In the genomic region with DNA sequence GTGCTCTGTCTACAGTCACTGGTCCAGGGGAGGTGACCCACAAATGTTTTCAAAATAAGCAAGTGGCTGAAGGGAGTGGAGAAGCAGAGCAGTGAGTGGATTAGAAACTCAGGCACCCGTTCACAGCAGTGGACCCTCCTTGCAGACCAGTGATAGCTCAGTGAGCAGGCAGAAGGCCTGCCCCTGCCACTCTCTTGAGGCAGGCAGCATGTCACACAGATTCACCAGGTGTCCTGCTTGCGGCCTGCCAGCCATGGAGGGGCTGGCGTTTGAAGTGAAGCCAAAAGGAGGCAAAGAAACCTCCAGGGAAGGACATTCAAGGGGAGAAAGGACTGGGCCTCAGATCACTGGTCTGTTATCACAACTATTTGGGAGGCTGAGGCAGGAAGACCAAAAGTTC, we compare ENCODE assay signal across 34 mouse cellular contexts. TPM values are rescaled to one million over a fixed set of nuclear protein-coding genes. Genes with fewer than 3 reads are reported as not detected.
A peak's percentile ranks its signal among the peaks of the same experiment; 100 is the strongest.
DNase-seq lines count a peak whose midpoint lies in the region; ATAC-seq and TF ChIP-seq lines count a peak whose summit lies in the region.
"Had no signal": no experiment of that assay in that cellular context is flagged by ENCODE, and none has a peak within 500 bp of the region (broad histone marks: within the 10 kb centered on the region; RNA-seq: fewer than 3 reads in every experiment).

No protein-coding gene starts in this region.

- no peak overlapping the region for H3K4me3 ChIP-seq in gastrocnemius, adult 2 months
- H3K4me3 ChIP-seq in hindbrain, embryonic 11.5 days (ENCODE audit: low read depth, low read length) = 0 out of 2 replicates have a peak overlapping the region, but pooled peaks have one; percentile 6
- no peak overlapping the region for H3K4me3 ChIP-seq in hindbrain, embryonic 12.5 days
- no peak overlapping the region for H3K4me3 ChIP-seq in cortical plate, adult 2 months (ENCODE audit: insufficient read depth, low read length)
- H3K4me3 ChIP-seq: midbrain, embryonic 15.5 days; neural tube, embryonic 12.5 days had no signal

- H3K4me2 ChIP-seq in hindbrain, embryonic 11.5 days (replicated peaks; ENCODE audit: low read depth, low read length) = no peak overlapping the region
- no peak overlapping the region for H3K4me2 ChIP-seq in hindbrain, embryonic 12.5 days (replicated peaks)
- H3K4me2 ChIP-seq: midbrain, embryonic 15.5 days had no signal

- H3K36me3 ChIP-seq in hindbrain, embryonic 11.5 days (ENCODE audit: control insufficient read depth, insufficient read depth, low read length) = peaks cover 16% of the 10 kb centered on the region
- H3K36me3 ChIP-seq in hindbrain, embryonic 12.5 days = peaks cover 56% of the 10 kb centered on the region

- intact Hi-C loops in gastrocnemius, adult 2 months (cut with DNase I) = no loop called here
- intact Hi-C loops in gastrocnemius, postnatal 14 days (cut with DNase I; ENCODE audit: low total_unique reads) = no loop called here

- no peak overlapping the region for H3K27ac ChIP-seq in gastrocnemius, adult 2 months
- H3K27ac ChIP-seq in hindbrain, embryonic 11.5 days (ENCODE audit: low read depth, low read length) = no peak overlapping the region
- H3K27ac ChIP-seq in hindbrain, embryonic 12.5 days = no peak overlapping the region
- peak overlapping the region; percentile 14; the same call in 1 of the 2 replicates for H3K27ac ChIP-seq in cortical plate, adult 2 months (ENCODE audit: insufficient read depth, low read length)
- H3K27ac ChIP-seq: embryonic facial prominence, embryonic 12.5 days; kidney, postnatal 0 days; lung, embryonic 15.5 days; midbrain, embryonic 10.5 days; midbrain, embryonic 15.5 days; neural tube, embryonic 12.5 days had no signal

- TF ChIP-seq CTCF in gastrocnemius, adult 2 months (IDR thresholded peaks at IDR 0.05) = no peak
- no peak for TF ChIP-seq CTCF in cortical plate, adult 2 months (IDR thresholded peaks at IDR 0.05; ENCODE audit: extremely low read depth, insufficient read depth, low read length)

- no peaks in the 10 kb centered on the region for H3K27me3 ChIP-seq in hindbrain, embryonic 11.5 days (ENCODE audit: control insufficient read depth, insufficient read depth, low read length)
- H3K27me3 ChIP-seq in hindbrain, embryonic 12.5 days = no peaks in the 10 kb centered on the region
- H3K27me3 ChIP-seq: embryonic facial prominence, embryonic 12.5 days; lung, embryonic 15.5 days; midbrain, embryonic 15.5 days; neural tube, embryonic 12.5 days had no signal

- H3K9me3 ChIP-seq in hindbrain, embryonic 11.5 days (ENCODE audit: control insufficient read depth, low read length) = no peaks in the 10 kb centered on the region
- no peaks in the 10 kb centered on the region for H3K9me3 ChIP-seq in hindbrain, embryonic 12.5 days (replicated peaks)
- H3K9me3 ChIP-seq: embryonic facial prominence, embryonic 12.5 days; lung, embryonic 15.5 days; midbrain, embryonic 10.5 days; midbrain, embryonic 15.5 days; neural tube, embryonic 12.5 days had no signal

- no peak for TF ChIP-seq POLR2A in cortical plate, adult 2 months (IDR thresholded peaks at IDR 0.05; ENCODE audit: extremely low read depth, insufficient read depth, low read length)

- ATAC-seq in hindbrain, embryonic 11.5 days (ENCODE audit: low FRiP score) = no peak
- no peak for ATAC-seq in hindbrain, embryonic 12.5 days (ENCODE audit: low FRiP score)
- ATAC-seq: hindbrain, embryonic 16.5 days; midbrain, embryonic 15.5 days had no signal

- H3K9ac ChIP-seq in hindbrain, embryonic 11.5 days (ENCODE audit: low read depth, low read length) = no peak overlapping the region
- H3K9ac ChIP-seq in hindbrain, embryonic 12.5 days = no peak overlapping the region
- H3K9ac ChIP-seq: embryonic facial prominence, embryonic 12.5 days; lung, embryonic 15.5 days; midbrain, embryonic 15.5 days; neural tube, embryonic 12.5 days had no signal

- peaks cover 11% of the 10 kb centered on the region for H3K4me1 ChIP-seq in hindbrain, embryonic 11.5 days (replicated peaks; ENCODE audit: control insufficient read depth, insufficient read depth, low read length)
- peaks cover 40% of the 10 kb centered on the region for H3K4me1 ChIP-seq in hindbrain, embryonic 12.5 days
- peaks cover 6% of the 10 kb centered on the region for H3K4me1 ChIP-seq in cortical plate, adult 2 months (ENCODE audit: control insufficient read depth, insufficient read depth, low read length)

- 94% methylated on average over 3 of the region's 3 CpGs for WGBS in hindbrain, embryonic 11.5 days
- 81% methylated on average over 3 of the region's 3 CpGs for WGBS in hindbrain, embryonic 12.5 days

- DNase-seq in gastrocnemius, adult 2 months = peak; percentile 14
- no peak for DNase-seq in gastrocnemius, postnatal 14 days
- no peak for DNase-seq in hindbrain, embryonic 11.5 days (ENCODE audit: low spot score)
- peak; percentile 24 for DNase-seq in naive thymus-derived CD4-positive, alpha-beta T cell, adult 2 months (ENCODE audit: low read depth)
- DNase-seq: adrenal gland, postnatal 10 days; B cell, adult 2 months; cerebellum, adult 11 months; cerebellum, adult 9-10 months; cerebellum, postnatal 36 days; embryo, embryonic 11 days; gastrocnemius, postnatal 25 days; heart, adult 18-20 months; kidney, adult 2 months; kidney, postnatal 4 days; left cerebral cortex, postnatal 4 days; right cerebral cortex, adult 18-20 months; spleen, adult 18-20 months; thymus, postnatal 4 days had no signal

RNA-seq across cellular contexts. Expression of gene Dmwd, which starts 2.7 kb away (rescaled TPM):
- total RNA-seq in gastrocnemius, adult 2 months (2021) = 10 to 100 TPM; 31.9 to 32.1 TPM
- total RNA-seq in gastrocnemius, postnatal 14 days (2021) = 10 to 100 TPM; 22.1 to 25.5 TPM
- 18.3 and 20.2 TPM in 2 replicates for polyA plus RNA-seq in hindbrain, embryonic 11.5 days (2014; fragmentation: Nextera tagmentation; extraction: Ambion mirVana)
- 20.1 and 23.6 TPM in 2 replicates for polyA plus RNA-seq in hindbrain, embryonic 12.5 days (2016; fragmentation: Nextera tagmentation; extraction: Ambion mirVana)
- polyA plus RNA-seq in cortical plate, adult 2 months (2012; rRNA removed) = 171 and 178 TPM in 2 replicates

RNA-seq across cellular contexts. Expression of gene Dmpk, which starts 4.9 kb away (rescaled TPM):
- 100 to 1,000 TPM; 265 to 336 TPM for total RNA-seq in gastrocnemius, adult 2 months (2021)
- 100 to 1,000 TPM; 241 to 257 TPM for total RNA-seq in gastrocnemius, postnatal 14 days (2021)
- polyA plus RNA-seq in hindbrain, embryonic 11.5 days (2014; fragmentation: Nextera tagmentation; extraction: Ambion mirVana) = 10.3 and 12.2 TPM in 2 replicates
- 13.4 and 14.6 TPM in 2 replicates for polyA plus RNA-seq in hindbrain, embryonic 12.5 days (2016; fragmentation: Nextera tagmentation; extraction: Ambion mirVana)
- polyA plus RNA-seq in cortical plate, adult 2 months (2012; rRNA removed) = 40.9 and 47.6 TPM in 2 replicates

RNA-seq across cellular contexts. Expression of gene Six5, which starts 15.7 kb away (rescaled TPM):
- 1 to 10 TPM in 1 of 2 experiments, under 1 TPM in 1; 0.89 to 2.3 TPM for total RNA-seq in gastrocnemius, adult 2 months (2021)
- 1 to 10 TPM; 3.1 to 3.8 TPM for total RNA-seq in gastrocnemius, postnatal 14 days (2021)
- 6.2 and 7.2 TPM in 2 replicates for polyA plus RNA-seq in hindbrain, embryonic 11.5 days (2014; fragmentation: Nextera tagmentation; extraction: Ambion mirVana)
- 9.1 and 9.7 TPM in 2 replicates for polyA plus RNA-seq in hindbrain, embryonic 12.5 days (2016; fragmentation: Nextera tagmentation; extraction: Ambion mirVana)
- 4.7 and 5.0 TPM in 2 replicates for polyA plus RNA-seq in cortical plate, adult 2 months (2012; rRNA removed)

RNA-seq across cellular contexts. Expression of gene Rsph6a, which starts 24.2 kb away (rescaled TPM):
- not detected for total RNA-seq in gastrocnemius, adult 2 months (2021)
- not detected for total RNA-seq in gastrocnemius, postnatal 14 days (2021)
- not detected in 2 replicates for polyA plus RNA-seq in hindbrain, embryonic 11.5 days (2014; fragmentation: Nextera tagmentation; extraction: Ambion mirVana)
- polyA plus RNA-seq in hindbrain, embryonic 12.5 days (2016; fragmentation: Nextera tagmentation; extraction: Ambion mirVana) = not detected in 2 replicates
- 0.10 and 0.17 TPM in 2 replicates for polyA plus RNA-seq in cortical plate, adult 2 months (2012; rRNA removed)
- total RNA-seq: adrenal gland, postnatal 10 days; gastrocnemius, postnatal 25 days; heart, adult 18-20 months; heart, postnatal 25 days; megakaryocyte progenitor cell, adult 5-6 weeks had no signal
- polyA plus RNA-seq: embryonic facial prominence, embryonic 12.5 days; heart, embryonic 14.5 days; intestine, embryonic 14.5 days; kidney, postnatal 0 days; liver, embryonic 16.5 days; lung, embryonic 15.5 days; midbrain, embryonic 10.5 days; neural tube, embryonic 12.5 days; stomach, embryonic 16.5 days; thymus, postnatal 0 days had no signal

RNA-seq across cellular contexts. Expression of gene Gm4969, which starts 39.4 kb away (rescaled TPM):
- total RNA-seq in gastrocnemius, adult 2 months (2021) = not detected
- total RNA-seq in gastrocnemius, postnatal 14 days (2021) = not detected
- polyA plus RNA-seq in hindbrain, embryonic 11.5 days (2014; fragmentation: Nextera tagmentation; extraction: Ambion mirVana) = 1.0 and 1.4 TPM in 2 replicates
- polyA plus RNA-seq in hindbrain, embryonic 12.5 days (2016; fragmentation: Nextera tagmentation; extraction: Ambion mirVana) = 1.8 TPM in 2 replicates
- polyA plus RNA-seq in cortical plate, adult 2 months (2012; rRNA removed) = 0.70 and 1.1 TPM in 2 replicates
- total RNA-seq: gastrocnemius, postnatal 25 days; heart, adult 18-20 months; heart, postnatal 25 days had no signal

Comparison
In these comparisons a context has a peak if more than half of its experiments do, and no peak if none do; other contexts are left out.
1. DNase-seq: peak in gastrocnemius, adult 2 months (single experiment) and naive thymus-derived CD4-positive, alpha-beta T cell, adult 2 months (single experiment); none in gastrocnemius, postnatal 14 days (single experiment) and hindbrain, embryonic 11.5 days (single experiment).